Mouse (Mus musculus) liver, embryonic 15.5 days (tissue): ENCODE results near the gene Hint1. TPM values are rescaled to one million over a fixed set of nuclear protein-coding genes. Genes with fewer than 3 reads are reported as not detected.

Source experiments
- ATAC-seq: fragments of 200-750 bp; cut with Nextera tagmentation; 2 replicates; pipeline ENCODE4 v1.8.0; 2017; ENCODE audit warnings: moderate number of reproducible peaks, mild to moderate bottlenecking, moderate library complexity; ENCODE audit not compliant: insufficient read depth
- H3K27ac ChIP-seq: fragments of 300-500 bp; sonication (generic); replicated peaks from 2 replicates; pipeline ENCODE4 v1.5.1; 2015; ENCODE audit warnings: mild to moderate bottlenecking, inconsistent platforms
- H3K27me3 ChIP-seq: fragments of 300-500 bp; sonication (generic); 2 replicates; pipeline ENCODE4 v1.6.1; 2015; ENCODE audit warnings: mild to moderate bottlenecking, inconsistent platforms
- H3K36me3 ChIP-seq: fragments of 300-500 bp; sonication (generic); replicated peaks from 2 replicates; pipeline ENCODE4 v1.6.1; 2015; ENCODE audit warnings: moderate library complexity, mild to moderate bottlenecking, inconsistent platforms
- H3K4me1 ChIP-seq: fragments of 300-500 bp; sonication (generic); replicated peaks from 2 replicates; pipeline ENCODE4 v1.6.1; 2015; ENCODE audit warnings: inconsistent platforms
- H3K4me2 ChIP-seq: fragments of 300-500 bp; sonication (generic); 2 replicates; pipeline ENCODE4 v1.6.1; 2015; ENCODE audit warnings: moderate library complexity, mild to moderate bottlenecking, inconsistent platforms
- H3K4me3 ChIP-seq: fragments of 300-500 bp; sonication (generic); replicated peaks from 2 replicates; pipeline ENCODE4 v1.5.1; 2015; ENCODE audit warnings: mild to moderate bottlenecking, inconsistent platforms
- H3K9ac ChIP-seq: fragments of 300-500 bp; sonication (generic); 2 replicates; pipeline ENCODE4 v1.6.1; 2015; ENCODE audit warnings: moderate library complexity, mild to moderate bottlenecking, inconsistent platforms
- H3K9me3 ChIP-seq: fragments of 300-500 bp; sonication (generic); replicated peaks from 2 replicates; pipeline ENCODE4 v1.6.1; 2016; ENCODE audit warnings: inconsistent platforms
- WGBS: fragments of 180-500 bp; shearing (Covaris S2); methylation state at CpG from one replicate; pipeline ENCODE4 v1.1.7; 2015; ENCODE audit warnings: mixed read lengths; ENCODE audit not compliant: insufficient replicate concordance; 5-methylcytosine and 5-hydroxymethylcytosine counted together
- polyA plus RNA-seq: library from polyadenylated mRNA; unstranded; fragments of >200 nt; fragmentation: Nextera tagmentation; extraction: Ambion mirVana; gene quantifications from 2 replicates; pipeline ENCODE4 v1.2.1, GENCODE M21; 2015

Gene Hint1
- polyA plus RNA-seq, 1 experiment from 2014 or later, result 377 TPM

GRCm38 (mm10) chr11:54911201-54911600, 45.0 kb downstream of the Hint1 start:
- Histone ChIP-seq H3K9ac (no peak overlapping the region), H3K27me3 (no peaks in the 10 kb centered on the region), H3K36me3 (peaks cover 23% of the 10 kb centered on the region), H3K4me1 (peaks cover 12% of the 10 kb centered on the region), H3K9me3 (no peaks in the 10 kb centered on the region), H3K4me2 (no peak overlapping the region), H3K27ac (no peak overlapping the region), H3K4me3 (no peak overlapping the region)
- no peak for ATAC-seq
- 61% methylated on average over 3 of the region's 3 CpGs for WGBS

- Histone ChIP-seq H3K36me3 (peaks cover 24% of the 10 kb centered on the region), H3K9ac (no peak overlapping the region), H3K27me3 (no peaks in the 10 kb centered on the region), H3K9me3 (no peaks in the 10 kb centered on the region), H3K4me3 (no peak overlapping the region), H3K27ac (no peak overlapping the region), H3K4me2 (no peak overlapping the region), H3K4me1 (peaks cover 5% of the 10 kb centered on the region; the same call in 1 of the 2 replicates)
- no peak for ATAC-seq
- 69% methylated on average over 7 of the region's 7 CpGs for WGBS
Observed at GRCm38 (mm10) chr11:54911671-54912502, 45.7 kb downstream of the Hint1 start.

GRCm38 (mm10) chr11:54912503-54913316, 46.5 kb downstream of the Hint1 start:
- Histone ChIP-seq H3K9ac (no peak overlapping the region), H3K27ac (no peak overlapping the region), H3K4me2 (no peak overlapping the region), H3K4me3 (no peak overlapping the region), H3K9me3 (no peaks in the 10 kb centered on the region), H3K36me3 (peaks cover 33% of the 10 kb centered on the region), H3K4me1 (no peaks in the 10 kb centered on the region), H3K27me3 (no peaks in the 10 kb centered on the region)
- no peak for ATAC-seq
- 66% methylated on average over 9 of the region's 9 CpGs for WGBS

GRCm38 (mm10) chr11:54913841-54914240, 47.7 kb downstream of the Hint1 start:
- H3K27ac ChIP-seq, result no peak overlapping the region
- WGBS, result 69% methylated on average over 5 of the region's 5 CpGs
- H3K4me2 ChIP-seq, result no peak overlapping the region
- no peak for ATAC-seq
- H3K9ac ChIP-seq, result no peak overlapping the region
- H3K4me3 ChIP-seq, result no peak overlapping the region
- H3K27me3 ChIP-seq, result no peaks in the 10 kb centered on the region
- H3K36me3 ChIP-seq, result peaks cover 42% of the 10 kb centered on the region
- H3K9me3 ChIP-seq, result no peaks in the 10 kb centered on the region
- H3K4me1 ChIP-seq, result no peaks in the 10 kb centered on the region

- H3K36me3 ChIP-seq, result peaks cover 39% of the 10 kb centered on the region
- H3K9me3 ChIP-seq, result no peaks in the 10 kb centered on the region
- H3K9ac ChIP-seq, result no peak overlapping the region
- ATAC-seq, result no peak
- H3K4me1 ChIP-seq, result peaks cover 16% of the 10 kb centered on the region
- H3K4me3 ChIP-seq, result no peak overlapping the region
- H3K27me3 ChIP-seq, result no peaks in the 10 kb centered on the region
- 81% methylated on average over 7 of the region's 7 CpGs for WGBS
- H3K27ac ChIP-seq, result no peak overlapping the region
- H3K4me2 ChIP-seq, result no peak overlapping the region
Observed at GRCm38 (mm10) chr11:54917461-54917860, 51.3 kb downstream of the Hint1 start.

GRCm38 (mm10) chr11:54918273-54918672, 52.1 kb downstream of the Hint1 start:
- no peaks in the 10 kb centered on the region for H3K27me3 ChIP-seq
- no peaks in the 10 kb centered on the region for H3K9me3 ChIP-seq
- 73% methylated on average over 4 of the region's 4 CpGs for WGBS
- peaks cover 46% of the 10 kb centered on the region for H3K36me3 ChIP-seq
- H3K27ac ChIP-seq, result no peak overlapping the region
- H3K4me3 ChIP-seq, result no peak overlapping the region
- H3K4me1 ChIP-seq, result peaks cover 16% of the 10 kb centered on the region
- H3K9ac ChIP-seq, result no peak overlapping the region
- ATAC-seq, result no peak
- no peak overlapping the region for H3K4me2 ChIP-seq

Other genes starting within 250 kb of the Hint1 start
- 17.2 and 18.0 TPM in 2 replicates for gene Cdc42se2, start 78.7 kb upstream of the Hint1 start, polyA plus RNA-seq
- gene Lyrm7, start 5.5 kb upstream of the Hint1 start, polyA plus RNA-seq, result 2.6 and 4.1 TPM in 2 replicates
- 43.1 and 43.3 TPM in 2 replicates for gene Gpx3, start 36.1 kb downstream of the Hint1 start, polyA plus RNA-seq
- gene Tnip1, start 96.5 kb downstream of the Hint1 start, polyA plus RNA-seq, result 6.1 and 6.6 TPM in 2 replicates
- gene Anxa6, start 167.1 kb downstream of the Hint1 start, polyA plus RNA-seq, result 54.2 and 57.5 TPM in 2 replicates
- 1.3 and 1.4 TPM in 2 replicates for gene Ccdc69, start 211.7 kb downstream of the Hint1 start, polyA plus RNA-seq
- 22.4 and 26.8 TPM in 2 replicates for gene Gm2a, start 231.7 kb downstream of the Hint1 start, polyA plus RNA-seq